In genomic region chr9:63129641-63130041, GRCm38 (mm10) we compare ENCODE assay signal across 17 mouse cellular contexts. TPM values are rescaled to one million over a fixed set of nuclear protein-coding genes. Genes with fewer than 3 reads are reported as not detected.
DNase-seq lines count a peak whose midpoint lies in the region; ATAC-seq and TF ChIP-seq lines count a peak whose summit lies in the region.
"Had no signal": no experiment of that assay in that cellular context is flagged by ENCODE, and none has a peak within 500 bp of the region (broad histone marks: within the 10 kb centered on the region; RNA-seq: fewer than 3 reads in every experiment).

No protein-coding gene starts in this region.

- H3K4me1 ChIP-seq in hindbrain, postnatal 0 days (ENCODE audit: insufficient read depth, low read length) = peaks cover 2% of the 10 kb centered on the region; the same call in 1 of the 2 replicates

- peak; percentile 46 for DNase-seq in kidney, adult 11 months
- no peak for DNase-seq in kidney, adult 18-20 months
- DNase-seq in 3134 (ENCODE audit: extremely low read depth, insufficient read length, low spot score) (peak; percentile 57), 416B (ENCODE audit: low read depth) (peak; percentile 19), MN1 (ENCODE audit: low spot score) (no peak)
- peak; percentile 74 for DNase-seq in lung, postnatal 10 days
- DNase-seq in hindbrain, postnatal 0 days (ENCODE audit: low spot score) = no peak
- DNase-seq: gastrocnemius, postnatal 25 days; midbrain, embryonic 14.5 days; thymus, postnatal 25 days had no signal

- WGBS in hindbrain, postnatal 0 days = 79% methylated on average over 8 of the region's 8 CpGs

- no peak for ATAC-seq in hindbrain, postnatal 0 days
- ATAC-seq: CD4-positive, CD25-positive, alpha-beta regulatory T cell, adult 4 months; forebrain, embryonic 15.5 days had no signal

- no peak overlapping the region for H3K4me3 ChIP-seq in hindbrain, postnatal 0 days (ENCODE audit: low read length)
- H3K4me3 ChIP-seq: embryonic facial prominence, embryonic 13.5 days; forebrain, embryonic 15.5 days; hindbrain, embryonic 10.5 days; neural tube, embryonic 13.5 days had no signal

- no peak overlapping the region for H3K4me2 ChIP-seq in hindbrain, postnatal 0 days (ENCODE audit: low read depth, low read length)
- H3K4me2 ChIP-seq: embryonic facial prominence, embryonic 13.5 days; forebrain, embryonic 15.5 days; neural tube, embryonic 13.5 days had no signal

- no peak for TF ChIP-seq CTCF in hindbrain, postnatal 0 days (IDR thresholded peaks at IDR 0.05; ENCODE audit: low read depth)

- peaks cover 8% of the 10 kb centered on the region for H3K27me3 ChIP-seq in hindbrain, postnatal 0 days (ENCODE audit: insufficient read depth, low read length)

- H3K27ac ChIP-seq in hindbrain, postnatal 0 days = no peak overlapping the region
- H3K27ac ChIP-seq: embryonic facial prominence, embryonic 13.5 days; forebrain, embryonic 15.5 days; hindbrain, embryonic 10.5 days; liver, embryonic 14.5 days; neural tube, embryonic 13.5 days had no signal

- H3K9ac ChIP-seq in hindbrain, postnatal 0 days (replicated peaks; ENCODE audit: low read length) = no peak overlapping the region
- H3K9ac ChIP-seq: embryonic facial prominence, embryonic 13.5 days; forebrain, embryonic 15.5 days; liver, embryonic 14.5 days; neural tube, embryonic 13.5 days had no signal

- H3K9me3 ChIP-seq in hindbrain, postnatal 0 days (ENCODE audit: low read length) = no peaks in the 10 kb centered on the region
- H3K9me3 ChIP-seq: embryonic facial prominence, embryonic 13.5 days; forebrain, embryonic 15.5 days; hindbrain, embryonic 10.5 days; neural tube, embryonic 13.5 days had no signal

- H3K36me3 ChIP-seq in hindbrain, postnatal 0 days (ENCODE audit: insufficient read depth, low read length) = no peaks in the 10 kb centered on the region
- H3K36me3 ChIP-seq: embryonic facial prominence, embryonic 13.5 days; forebrain, embryonic 15.5 days; hindbrain, embryonic 10.5 days; neural tube, embryonic 13.5 days had no signal

RNA-seq across cellular contexts. Expression of gene Skor1, which starts 19.1 kb away (rescaled TPM):
- 36.3 and 38.5 TPM in 2 replicates for total RNA-seq in hindbrain, postnatal 0 days (2014; rRNA removed)
- polyA plus RNA-seq in hindbrain, postnatal 0 days (2015; fragmentation: Nextera tagmentation; extraction: Ambion mirVana) = 9.2 TPM in 2 replicates
- polyA plus RNA-seq: CD4-positive, CD25-positive, alpha-beta regulatory T cell, adult 4 months; heart, postnatal 0 days had no signal

Comparison
In these comparisons a context has a peak if more than half of its experiments do, and no peak if none do; other contexts are left out.
1. DNase-seq: peak in kidney, adult 11 months (single experiment), 3134 (single experiment), 416B (single experiment) and lung, postnatal 10 days (single experiment); none in kidney, adult 18-20 months (single experiment), MN1 (single experiment) and hindbrain, postnatal 0 days (single experiment).